Mouse (Mus musculus): ENCODE data around the gene 1110017D15Rik.

DNA sequence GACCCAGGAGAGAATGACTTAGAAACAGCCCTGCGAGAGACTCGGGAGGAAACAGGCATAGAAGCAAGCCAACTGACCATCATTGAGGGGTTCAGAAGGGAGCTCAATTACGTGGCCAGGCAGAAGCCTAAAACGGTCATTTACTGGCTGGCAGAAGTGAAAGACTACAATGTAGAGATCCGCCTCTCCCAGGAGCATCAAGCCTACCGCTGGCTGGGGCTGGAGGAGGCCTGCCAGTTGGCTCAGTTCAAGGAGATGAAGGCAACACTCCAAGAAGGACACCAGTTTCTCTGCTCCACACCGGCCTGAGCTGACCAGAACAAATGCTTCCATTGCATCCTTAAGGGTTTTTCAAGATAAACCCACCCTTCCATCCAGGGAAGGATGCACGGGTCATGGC lies 36.9 kb downstream of the 1110017D15Rik start:
- TF ChIP-seq POLR2A (IDR thresholded peaks at IDR 0.05; ENCODE audit: borderline replicate concordance, control insufficient read depth, low read depth, low read length) (no peak), CTCF (IDR thresholded peaks at IDR 0.05; ENCODE audit: control insufficient read depth, insufficient read depth, low read length) (no peak)
